Comparison of ENCODE assay signal across 10 mouse cellular contexts in the genomic region with DNA sequence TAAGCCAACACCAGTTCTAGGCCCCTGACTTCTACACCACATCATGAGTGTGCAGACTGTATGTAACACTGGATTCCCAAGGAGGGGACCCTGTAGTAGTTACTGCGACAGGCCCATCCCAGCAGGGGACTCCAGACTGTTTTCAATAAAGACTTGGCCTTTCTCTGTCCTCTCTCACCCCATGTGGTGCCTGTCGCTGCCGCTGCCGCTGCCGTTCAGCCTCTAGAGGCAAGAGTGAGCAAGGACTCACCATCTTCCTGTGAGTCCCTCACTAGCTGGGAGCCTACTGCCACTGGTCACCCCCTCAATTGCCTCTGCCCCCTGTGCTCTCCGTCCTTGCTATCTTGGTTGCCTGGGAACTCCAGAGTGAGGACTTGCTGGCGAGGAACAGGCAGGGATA. TPM values are rescaled to one million over a fixed set of nuclear protein-coding genes. Genes with fewer than 3 reads are reported as not detected.
DNase-seq lines count a peak whose midpoint lies in the region; ATAC-seq and TF ChIP-seq lines count a peak whose summit lies in the region.
"Had no signal": no experiment of that assay in that cellular context is flagged by ENCODE, and none has a peak within 500 bp of the region (broad histone marks: within the 10 kb centered on the region; RNA-seq: fewer than 3 reads in every experiment).

No protein-coding gene starts in this region.

- intact Hi-C loops in heart, adult 2 months (cut with DNase I): loop anchor here (5.0 kb wide), 1 partner anchor 249 kb away; no protein-coding TSS in a partner anchor

- H3K4me2 ChIP-seq in forebrain, embryonic 13.5 days: peak overlapping the region; percentile 86
- H3K4me2 ChIP-seq in midbrain, embryonic 12.5 days (replicated peaks): peak overlapping the region; percentile 83
- H3K4me2 ChIP-seq: stomach, embryonic 15.5 days had no signal

- H3K4me1 ChIP-seq in heart, adult 2 months (ENCODE audit: control insufficient read depth, insufficient read depth, low read length): peaks cover 4% of the 10 kb centered on the region; the same call in 1 of the 2 replicates
- peaks cover 83% of the 10 kb centered on the region for H3K4me1 ChIP-seq in forebrain, embryonic 13.5 days
- H3K4me1 ChIP-seq in midbrain, embryonic 12.5 days: peaks cover 85% of the 10 kb centered on the region

- H3K79me2 ChIP-seq in heart, adult 2 months (replicated peaks; ENCODE audit: control insufficient read depth, insufficient read depth, low read length): no peaks in the 10 kb centered on the region

- TF ChIP-seq CTCF in heart, adult 2 months (IDR thresholded peaks at IDR 0.05): 0 out of 2 replicates have a peak, but pooled peaks have one; percentile 26

- WGBS in heart, adult 2 months: 43% methylated on average over 7 of the region's 7 CpGs
- 7% methylated on average over 7 of the region's 7 CpGs for WGBS in forebrain, embryonic 13.5 days
- 3% methylated on average over 7 of the region's 7 CpGs for WGBS in midbrain, embryonic 12.5 days

- H3K27me3 ChIP-seq in heart, adult 2 months (ENCODE audit: control insufficient read depth, insufficient read depth, low read length): no peaks in the 10 kb centered on the region
- no peaks in the 10 kb centered on the region for H3K27me3 ChIP-seq in forebrain, embryonic 13.5 days
- no peaks in the 10 kb centered on the region for H3K27me3 ChIP-seq in midbrain, embryonic 12.5 days
- H3K27me3 ChIP-seq: stomach, embryonic 15.5 days had no signal

- no peak overlapping the region for H3K4me3 ChIP-seq in heart, adult 2 months
- H3K4me3 ChIP-seq in forebrain, embryonic 13.5 days: 0 out of 2 replicates have a peak overlapping the region, but pooled peaks have one; percentile 3
- peak overlapping the region; percentile 80 for H3K4me3 ChIP-seq in midbrain, embryonic 12.5 days
- H3K4me3 ChIP-seq: stomach, embryonic 15.5 days had no signal

- TF ChIP-seq POLR2A in heart, adult 2 months (IDR thresholded peaks at IDR 0.05; ENCODE audit: insufficient read depth, low read depth, low read length): no peak

- TF ChIP-seq EP300 in heart, adult 2 months (IDR thresholded peaks at IDR 0.05; ENCODE audit: insufficient read depth, low read depth, low read length): no peak

- DNase-seq in heart, adult 2 months: no peak
- DNase-seq in heart, adult 8-10 months (ENCODE audit: low spot score): no peak
- DNase-seq in ZHBTc4 (ENCODE audit: low read depth, low spot score): peak; percentile 65
- no peak for DNase-seq in thymus, postnatal 4 days
- DNase-seq in thymus, adult 18-20 months: no peak
- DNase-seq in Muller cell, postnatal 12 days (ENCODE audit: inconsistent ontology term): no peak
- DNase-seq: gastrocnemius, postnatal 10 days had no signal

- ATAC-seq in forebrain, embryonic 13.5 days: no peak
- ATAC-seq in midbrain, embryonic 12.5 days (ENCODE audit: low FRiP score, low read depth): no peak; the same call in 1 of the 2 replicates

- H3K27ac ChIP-seq in heart, adult 2 months: no peak overlapping the region
- no peak overlapping the region; the same call in 1 of the 2 replicates for H3K27ac ChIP-seq in forebrain, embryonic 13.5 days
- H3K27ac ChIP-seq in midbrain, embryonic 12.5 days (replicated peaks): peak overlapping the region; percentile 68; the same call in 1 of the 2 replicates
- H3K27ac ChIP-seq: stomach, embryonic 15.5 days had no signal

- H3K9me3 ChIP-seq in forebrain, embryonic 13.5 days (replicated peaks): no peaks in the 10 kb centered on the region
- H3K9me3 ChIP-seq in midbrain, embryonic 12.5 days: 0 out of 2 replicates have a peak, but pooled peaks cover 4% of the 10 kb centered on the region
- H3K9me3 ChIP-seq: stomach, embryonic 15.5 days had no signal

- H3K36me3 ChIP-seq in heart, adult 2 months (ENCODE audit: control insufficient read depth, insufficient read depth, low read length): no peaks in the 10 kb centered on the region
- peaks cover 33% of the 10 kb centered on the region for H3K36me3 ChIP-seq in forebrain, embryonic 13.5 days (ENCODE audit: poor library complexity, severe bottlenecking)
- H3K36me3 ChIP-seq in midbrain, embryonic 12.5 days: peaks cover 32% of the 10 kb centered on the region

- no peak overlapping the region for H3K9ac ChIP-seq in heart, adult 2 months (ENCODE audit: low read depth, low read length)
- H3K9ac ChIP-seq in forebrain, embryonic 13.5 days: 0 out of 2 replicates have a peak overlapping the region, but pooled peaks have one; percentile 43
- H3K9ac ChIP-seq in midbrain, embryonic 12.5 days (replicated peaks): peak overlapping the region; percentile 41
- H3K9ac ChIP-seq: stomach, embryonic 15.5 days had no signal

RNA-seq across cellular contexts. Expression of gene Axin2, which starts 8.6 kb away (rescaled TPM):
- 1 to 10 TPM; 3.5 to 6.6 TPM for total RNA-seq in heart, adult 2 months (2021)
- polyA plus RNA-seq in heart, adult 2 months (2012; rRNA removed): 2.7 and 2.8 TPM in 2 replicates
- total RNA-seq in heart, adult 8-10 months (2022): 1 to 10 TPM; 3.7 to 7.3 (median 4.8) TPM
- polyA plus RNA-seq in forebrain, embryonic 13.5 days (2015; fragmentation: Nextera tagmentation; extraction: Ambion mirVana): 9.6 and 11.4 TPM in 2 replicates
- polyA plus RNA-seq in midbrain, embryonic 12.5 days (2016; fragmentation: Nextera tagmentation; extraction: Ambion mirVana): 19.8 and 28.1 TPM in 2 replicates
